Mouse (Mus musculus): ENCODE results near the gene 4930518I15Rik. TPM values are rescaled to one million over a fixed set of nuclear protein-coding genes. Genes with fewer than 3 reads are reported as not detected.

Gene 4930518I15Rik
- polyA plus RNA-seq, 1 experiment from 2014 or later = 8.0 TPM

DNA sequence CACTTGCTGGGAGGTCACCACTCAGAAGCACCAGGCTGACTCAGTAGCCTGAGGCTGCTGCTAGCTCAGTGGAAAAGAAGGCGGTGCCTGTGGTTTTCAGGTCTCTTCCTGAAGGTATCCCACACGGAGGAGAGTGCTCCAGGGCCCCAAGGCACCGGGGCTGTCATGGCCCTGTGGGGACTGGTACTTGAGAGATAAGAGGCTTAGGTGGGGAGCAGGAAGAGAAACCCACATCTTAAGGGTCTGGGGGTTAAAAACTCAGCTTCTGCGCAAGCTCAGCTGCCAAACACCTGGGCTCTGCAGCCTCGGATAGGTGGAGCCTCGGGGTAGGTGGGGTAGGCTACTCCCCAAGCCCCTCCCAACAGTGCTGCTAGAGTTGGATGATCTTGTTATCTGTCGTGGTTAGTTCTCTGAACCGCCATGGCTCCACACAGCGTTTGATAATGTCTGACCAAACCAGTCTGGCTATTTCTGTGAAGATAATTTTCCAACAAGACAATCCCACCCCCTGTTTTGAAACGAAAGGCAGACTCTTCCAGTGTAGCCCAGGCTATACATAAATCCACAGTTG lies 24.8 kb upstream of the 4930518I15Rik start:
- ATAC-seq (ENCODE audit: low FRiP score, low TSS enrichment) = no peak
- Histone ChIP-seq H3K9me3 (ENCODE audit: low read length) (no peaks in the 10 kb centered on the region), H3K4me3 (ENCODE audit: low read length) (no peak overlapping the region), H3K4me1 (ENCODE audit: insufficient read depth, low read length) (no peaks in the 10 kb centered on the region), H3K36me3 (ENCODE audit: insufficient read depth, low read length) (no peaks in the 10 kb centered on the region), H3K9ac (replicated peaks; ENCODE audit: low read length) (no peak overlapping the region), H3K4me2 (replicated peaks; ENCODE audit: low read depth, low read length) (no peak overlapping the region), H3K27me3 (ENCODE audit: insufficient read depth, low read length) (no peaks in the 10 kb centered on the region), H3K27ac (ENCODE audit: low read length) (no peak overlapping the region)
- WGBS = 48% methylated on average over 10 of the region's 10 CpGs

DNA sequence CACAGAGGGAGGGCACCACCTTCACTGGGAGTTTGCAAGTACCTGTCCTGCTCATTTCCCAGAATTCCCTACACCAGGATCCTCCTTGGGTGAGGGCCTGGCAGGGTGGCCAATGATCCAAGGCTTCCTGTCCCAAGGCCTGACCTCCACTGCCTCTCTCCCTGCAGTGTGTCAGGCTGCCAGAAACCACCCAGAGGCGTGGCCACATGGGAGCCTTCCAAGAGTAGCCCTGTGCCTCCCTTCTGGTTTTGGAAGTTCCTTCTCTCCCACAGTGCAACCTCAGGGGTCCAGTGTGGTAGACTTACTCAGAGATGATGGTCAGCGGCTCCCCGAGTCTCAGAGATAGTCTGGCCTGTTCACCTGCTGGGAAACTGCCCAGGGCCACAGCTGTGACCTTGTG lies 21.8 kb upstream of the 4930518I15Rik start:
- Histone ChIP-seq H3K36me3 (ENCODE audit: insufficient read depth, low read length) (peaks cover 8% of the 10 kb centered on the region), H3K9me3 (ENCODE audit: low read length) (no peaks in the 10 kb centered on the region), H3K4me1 (ENCODE audit: insufficient read depth, low read length) (no peaks in the 10 kb centered on the region), H3K9ac (replicated peaks; ENCODE audit: low read length) (no peak overlapping the region; the same call in 1 of the 2 replicates), H3K27me3 (ENCODE audit: insufficient read depth, low read length) (no peaks in the 10 kb centered on the region), H3K4me3 (ENCODE audit: low read length) (no peak overlapping the region), H3K27ac (ENCODE audit: low read length) (no peak overlapping the region), H3K4me2 (replicated peaks; ENCODE audit: low read depth, low read length) (no peak overlapping the region)
- 85% methylated on average over 3 of the region's 3 CpGs for WGBS
- no peak for ATAC-seq (ENCODE audit: low FRiP score, low TSS enrichment)

DNA sequence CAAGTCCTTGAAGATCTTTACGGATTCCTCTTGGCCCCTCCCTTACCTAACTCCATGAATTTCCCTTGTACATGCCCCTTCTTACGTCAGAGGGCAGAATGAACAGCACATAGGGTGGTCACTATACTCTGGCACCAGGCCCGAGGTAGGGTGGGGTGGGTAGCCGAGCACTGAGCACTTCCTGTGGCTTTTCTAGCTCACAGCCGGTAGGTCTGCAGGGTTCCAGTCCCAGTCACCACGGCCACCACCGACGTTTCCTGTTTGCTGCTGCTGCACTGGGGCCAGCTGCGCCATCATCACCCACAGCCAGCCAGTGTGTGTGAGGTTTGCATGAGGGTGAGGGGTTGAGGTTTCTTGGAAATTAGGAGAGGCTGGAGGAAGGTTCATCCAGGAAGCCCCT lies 20.0 kb upstream of the 4930518I15Rik start:
- 53% methylated on average over 9 of the region's 9 CpGs for WGBS
- ATAC-seq (ENCODE audit: low FRiP score, low TSS enrichment) = no peak

DNA sequence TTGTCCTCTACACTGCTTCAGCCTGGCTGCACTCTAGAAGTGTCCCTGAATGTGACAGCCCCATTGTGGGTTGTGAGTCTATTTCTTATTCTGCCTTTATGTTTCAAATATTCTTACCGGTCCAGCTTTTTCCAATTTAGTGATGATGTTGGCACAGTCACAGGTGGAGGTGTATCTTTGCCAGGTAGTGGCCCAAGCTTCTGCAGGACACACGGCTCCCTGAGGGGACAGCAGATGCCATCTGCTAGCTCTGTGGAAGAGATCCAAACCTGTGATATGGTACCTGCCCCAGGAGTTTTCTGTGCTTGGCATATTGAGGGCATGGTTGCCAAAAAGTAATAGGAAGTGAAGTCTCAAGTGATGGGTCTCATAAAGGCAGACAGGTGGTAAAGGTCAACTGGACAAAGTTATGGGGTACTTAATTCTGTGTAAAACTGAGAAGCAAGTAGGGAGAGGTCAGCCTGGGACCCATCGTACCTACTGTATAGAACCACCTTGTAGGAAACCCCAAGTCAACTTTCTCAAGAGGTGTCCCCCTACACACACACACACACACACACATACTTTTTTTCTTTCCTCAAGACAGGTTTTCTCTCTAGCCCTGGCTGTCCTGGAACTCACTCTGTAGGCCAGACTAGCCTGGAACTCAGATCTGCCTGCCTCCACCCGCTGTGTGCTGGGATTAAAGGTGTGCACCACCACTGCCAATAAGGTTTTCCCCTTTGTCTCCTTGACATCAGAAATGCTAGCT lies 17.2 kb upstream of the 4930518I15Rik start:
- Histone ChIP-seq H3K9me3 (ENCODE audit: low read length) (no peaks in the 10 kb centered on the region), H3K4me2 (replicated peaks; ENCODE audit: low read depth, low read length) (no peak overlapping the region), H3K36me3 (ENCODE audit: insufficient read depth, low read length) (peaks cover 31% of the 10 kb centered on the region), H3K27ac (ENCODE audit: low read length) (no peak overlapping the region), H3K4me1 (ENCODE audit: insufficient read depth, low read length) (no peaks in the 10 kb centered on the region), H3K9ac (replicated peaks; ENCODE audit: low read length) (no peak overlapping the region), H3K27me3 (ENCODE audit: insufficient read depth, low read length) (no peaks in the 10 kb centered on the region), H3K4me3 (ENCODE audit: low read length) (no peak overlapping the region)
- WGBS = 96% methylated on average over 4 of the region's 4 CpGs
- ATAC-seq (ENCODE audit: low FRiP score, low TSS enrichment) = no peak

More for the DNA sequence above, 20.0 kb upstream of the 4930518I15Rik start:
- no peak overlapping the region for H3K4me2 ChIP-seq (replicated peaks; ENCODE audit: low read depth, low read length)
- no peaks in the 10 kb centered on the region for H3K9me3 ChIP-seq (ENCODE audit: low read length)
- H3K4me3 ChIP-seq (ENCODE audit: low read length) = no peak overlapping the region
- no peak overlapping the region for H3K27ac ChIP-seq (ENCODE audit: low read length)
- no peak overlapping the region for H3K9ac ChIP-seq (replicated peaks; ENCODE audit: low read length)
- no peaks in the 10 kb centered on the region for H3K27me3 ChIP-seq (ENCODE audit: insufficient read depth, low read length)
- H3K36me3 ChIP-seq (ENCODE audit: insufficient read depth, low read length) = peaks cover 22% of the 10 kb centered on the region
- no peaks in the 10 kb centered on the region for H3K4me1 ChIP-seq (ENCODE audit: insufficient read depth, low read length)

DNA sequence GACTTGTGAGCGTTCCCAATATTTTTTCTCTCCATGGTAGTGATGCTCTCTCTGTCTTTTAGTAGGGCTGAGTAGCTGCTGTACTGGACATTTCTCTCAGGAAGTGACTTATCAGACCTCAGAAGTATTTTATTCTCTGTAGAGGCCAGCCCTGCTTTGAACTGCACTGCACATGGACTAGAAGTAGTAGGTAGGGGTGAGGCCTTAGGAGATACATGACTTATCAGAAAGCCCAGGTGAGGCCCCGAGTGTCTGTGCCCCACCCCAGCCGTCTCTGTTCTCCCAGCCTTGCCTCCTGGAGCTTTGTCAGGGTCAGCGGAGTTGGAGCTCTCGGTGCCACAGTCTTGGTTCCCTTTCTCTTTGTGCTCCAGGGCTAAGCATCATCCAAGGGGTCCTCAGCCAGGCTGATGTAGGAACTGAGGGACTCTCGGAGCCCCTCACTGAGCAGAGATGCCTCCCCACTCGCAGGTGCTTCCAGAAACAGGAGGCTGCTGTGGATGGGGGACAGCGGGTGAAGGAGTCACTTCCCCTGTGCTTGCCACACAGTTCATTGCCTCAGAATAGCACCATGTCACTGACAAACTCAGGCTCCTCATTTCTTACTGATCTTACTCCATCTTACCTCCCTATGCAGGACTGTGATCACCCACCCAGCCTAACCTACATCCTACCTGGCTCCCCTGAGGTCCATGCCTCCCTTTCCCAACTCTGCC lies 16.5 kb upstream of the 4930518I15Rik start:
- 90% methylated on average over 8 of the region's 8 CpGs for WGBS
- Histone ChIP-seq H3K36me3 (ENCODE audit: insufficient read depth, low read length) (peaks cover 33% of the 10 kb centered on the region), H3K9ac (replicated peaks; ENCODE audit: low read length) (no peak overlapping the region), H3K9me3 (ENCODE audit: low read length) (no peaks in the 10 kb centered on the region), H3K27me3 (ENCODE audit: insufficient read depth, low read length) (no peaks in the 10 kb centered on the region), H3K4me3 (ENCODE audit: low read length) (no peak overlapping the region), H3K4me1 (ENCODE audit: insufficient read depth, low read length) (no peaks in the 10 kb centered on the region), H3K27ac (ENCODE audit: low read length) (no peak overlapping the region), H3K4me2 (replicated peaks; ENCODE audit: low read depth, low read length) (no peak overlapping the region)
- no peak for ATAC-seq (ENCODE audit: low FRiP score, low TSS enrichment)

DNA sequence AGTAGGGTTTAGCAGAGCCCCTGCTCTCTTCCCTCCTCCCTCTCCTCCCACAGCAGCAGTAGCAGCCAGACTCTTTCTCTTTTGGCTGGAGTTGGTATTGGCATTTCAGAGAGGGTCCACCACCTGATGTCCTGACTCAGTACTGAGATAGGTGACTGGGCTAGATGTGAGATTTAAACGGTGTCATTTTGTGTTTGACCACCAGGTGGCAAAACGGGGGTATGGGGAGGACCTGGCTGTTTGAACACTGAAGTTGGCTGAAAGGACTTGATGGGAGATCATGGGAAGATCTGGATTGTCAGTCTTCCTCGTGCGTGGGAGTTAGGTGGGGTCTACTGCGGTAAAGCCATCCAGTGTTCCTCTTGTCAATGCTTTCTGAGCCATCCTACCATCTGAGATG lies 15.9 kb upstream of the 4930518I15Rik start:
- ATAC-seq (ENCODE audit: low FRiP score, low TSS enrichment) = no peak
- no peak overlapping the region for H3K27ac ChIP-seq (ENCODE audit: low read length)
- no peak overlapping the region for H3K9ac ChIP-seq (replicated peaks; ENCODE audit: low read length)
- H3K4me1 ChIP-seq (ENCODE audit: insufficient read depth, low read length) = no peaks in the 10 kb centered on the region
- H3K9me3 ChIP-seq (ENCODE audit: low read length) = no peaks in the 10 kb centered on the region
- H3K36me3 ChIP-seq (ENCODE audit: insufficient read depth, low read length) = peaks cover 33% of the 10 kb centered on the region
- H3K4me2 ChIP-seq (replicated peaks; ENCODE audit: low read depth, low read length) = no peak overlapping the region
- no peaks in the 10 kb centered on the region for H3K27me3 ChIP-seq (ENCODE audit: insufficient read depth, low read length)
- H3K4me3 ChIP-seq (ENCODE audit: low read length) = no peak overlapping the region
- WGBS = 32% methylated on average over 5 of the region's 5 CpGs

DNA sequence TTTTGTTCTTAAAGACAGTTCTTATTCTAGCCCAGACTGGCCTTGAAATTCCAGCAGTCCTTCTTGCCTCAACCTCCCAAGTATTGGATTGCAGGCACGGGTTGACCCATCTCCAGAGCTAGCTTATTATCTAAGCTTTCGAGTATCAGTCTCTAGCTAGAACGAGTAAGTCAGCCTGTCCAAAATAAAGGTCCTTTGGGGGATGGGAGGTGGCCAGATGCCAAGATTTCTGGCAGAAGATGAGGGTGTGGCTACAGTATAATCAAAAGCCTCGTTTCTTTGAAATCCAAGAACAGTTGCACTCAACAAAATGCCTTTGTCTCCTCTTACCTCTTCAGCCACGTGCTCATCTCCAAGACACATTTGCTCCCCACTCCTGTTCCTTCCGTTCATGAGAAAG lies 12.8 kb upstream of the 4930518I15Rik start:
- WGBS = 43% methylated on average over 6 of the region's 6 CpGs
- no peaks in the 10 kb centered on the region for H3K4me1 ChIP-seq (ENCODE audit: insufficient read depth, low read length)
- H3K4me3 ChIP-seq (ENCODE audit: low read length) = no peak overlapping the region
- no peak overlapping the region for H3K4me2 ChIP-seq (replicated peaks; ENCODE audit: low read depth, low read length)
- no peaks in the 10 kb centered on the region for H3K9me3 ChIP-seq (ENCODE audit: low read length)
- H3K36me3 ChIP-seq (ENCODE audit: insufficient read depth, low read length) = peaks cover 51% of the 10 kb centered on the region
- H3K27ac ChIP-seq (ENCODE audit: low read length) = no peak overlapping the region
- no peak for ATAC-seq (ENCODE audit: low FRiP score, low TSS enrichment)
- H3K27me3 ChIP-seq (ENCODE audit: insufficient read depth, low read length) = no peaks in the 10 kb centered on the region
- no peak overlapping the region for H3K9ac ChIP-seq (replicated peaks; ENCODE audit: low read length)

DNA sequence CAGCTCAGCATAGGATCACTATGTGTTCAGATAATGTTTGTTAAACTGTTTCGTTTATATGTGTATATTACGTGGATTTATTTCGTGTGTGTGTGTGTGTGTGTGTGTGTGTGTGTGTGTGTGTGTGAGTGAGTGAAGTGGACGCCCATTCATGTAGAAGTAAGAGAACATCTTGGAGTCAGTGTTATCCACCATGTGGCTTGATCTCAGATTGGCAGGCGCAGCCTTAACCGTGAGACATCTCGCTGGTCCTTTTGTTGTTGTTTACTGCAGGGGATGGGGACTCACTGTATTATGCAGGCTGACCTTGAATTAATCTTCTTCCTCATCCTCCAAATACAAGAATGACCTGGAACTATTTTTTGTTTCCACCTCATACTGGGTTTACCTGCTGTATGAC lies 11.8 kb upstream of the 4930518I15Rik start:
- Histone ChIP-seq H3K27ac (ENCODE audit: low read length) (no peak overlapping the region), H3K4me3 (ENCODE audit: low read length) (no peak overlapping the region), H3K36me3 (ENCODE audit: insufficient read depth, low read length) (peaks cover 47% of the 10 kb centered on the region), H3K4me2 (replicated peaks; ENCODE audit: low read depth, low read length) (no peak overlapping the region), H3K9ac (replicated peaks; ENCODE audit: low read length) (no peak overlapping the region), H3K4me1 (ENCODE audit: insufficient read depth, low read length) (peaks cover 2% of the 10 kb centered on the region), H3K27me3 (ENCODE audit: insufficient read depth, low read length) (no peaks in the 10 kb centered on the region), H3K9me3 (ENCODE audit: low read length) (no peaks in the 10 kb centered on the region)
- WGBS = 93% methylated on average over 7 of the region's 7 CpGs
- no peak for ATAC-seq (ENCODE audit: low FRiP score, low TSS enrichment)

DNA sequence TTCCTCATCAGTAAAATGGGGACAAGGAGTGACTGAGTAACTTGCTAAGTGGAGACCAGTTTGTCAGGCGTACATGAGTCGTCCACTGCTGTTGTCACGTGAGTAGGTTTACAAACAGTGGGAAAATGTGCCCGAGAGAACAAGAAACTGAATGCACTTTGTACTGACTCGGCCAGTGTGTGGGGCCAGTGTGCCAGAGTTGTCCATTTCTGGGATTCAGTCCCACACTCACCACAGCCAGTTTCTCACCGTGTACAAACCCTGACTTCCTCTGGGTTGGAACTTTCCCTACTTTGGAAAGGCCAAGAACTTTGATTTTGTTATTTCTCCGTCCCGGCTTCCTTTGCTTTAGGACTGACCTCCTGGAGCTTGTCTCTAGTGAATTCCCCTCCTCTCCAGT lies 11.2 kb upstream of the 4930518I15Rik start:
- Histone ChIP-seq H3K27ac (ENCODE audit: low read length) (no peak overlapping the region), H3K4me3 (ENCODE audit: low read length) (no peak overlapping the region), H3K4me2 (replicated peaks; ENCODE audit: low read depth, low read length) (no peak overlapping the region), H3K27me3 (ENCODE audit: insufficient read depth, low read length) (no peaks in the 10 kb centered on the region), H3K36me3 (ENCODE audit: insufficient read depth, low read length) (peaks cover 41% of the 10 kb centered on the region), H3K9ac (replicated peaks; ENCODE audit: low read length) (no peak overlapping the region), H3K4me1 (ENCODE audit: insufficient read depth, low read length) (peaks cover 7% of the 10 kb centered on the region), H3K9me3 (ENCODE audit: low read length) (no peaks in the 10 kb centered on the region)
- ATAC-seq (ENCODE audit: low FRiP score, low TSS enrichment) = no peak
- WGBS = 82% methylated on average over 8 of the region's 8 CpGs

DNA sequence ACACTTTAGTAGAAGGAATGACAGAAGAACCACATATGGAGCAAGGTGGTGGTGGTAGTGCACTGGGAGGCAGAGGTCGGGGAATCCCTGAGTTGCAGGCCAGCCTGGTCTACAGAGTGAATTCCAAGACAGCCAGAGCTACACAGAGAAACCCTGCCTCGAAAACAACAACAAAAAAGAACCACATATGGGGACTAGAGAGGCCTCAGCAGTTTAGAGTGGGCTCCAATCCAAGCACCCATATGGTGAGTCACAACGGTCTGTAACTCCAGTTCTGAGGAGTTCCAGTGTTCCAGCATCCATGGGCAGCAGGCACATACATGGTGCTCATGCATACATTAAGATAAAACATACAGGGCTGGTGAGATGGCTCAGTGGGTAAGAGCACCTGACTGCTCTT lies 6.7 kb upstream of the 4930518I15Rik start:
- no peaks in the 10 kb centered on the region for H3K27me3 ChIP-seq (ENCODE audit: insufficient read depth, low read length)
- H3K27ac ChIP-seq (ENCODE audit: low read length) = peak overlapping the region; percentile 86; the same call in 1 of the 2 replicates
- peaks cover 22% of the 10 kb centered on the region for H3K36me3 ChIP-seq (ENCODE audit: insufficient read depth, low read length)
- H3K4me1 ChIP-seq (ENCODE audit: insufficient read depth, low read length) = peaks cover 17% of the 10 kb centered on the region
- peak overlapping the region; percentile 84 for H3K4me3 ChIP-seq (ENCODE audit: low read length)
- H3K9me3 ChIP-seq (ENCODE audit: low read length) = no peaks in the 10 kb centered on the region
- 78% methylated on average over 3 of the region's 3 CpGs for WGBS
- H3K9ac ChIP-seq (replicated peaks; ENCODE audit: low read length) = peak overlapping the region; percentile 92; the same call in 1 of the 2 replicates
- peak overlapping the region; percentile 91 for H3K4me2 ChIP-seq (replicated peaks; ENCODE audit: low read depth, low read length)
- no peak for ATAC-seq (ENCODE audit: low FRiP score, low TSS enrichment)

All from kidney, embryonic 16.5 days (tissue).